Mouse (Mus musculus) CH12.LX (cell line): ENCODE measurements around the gene Taf8. TPM values are rescaled to one million over a fixed set of nuclear protein-coding genes. Genes with fewer than 3 reads are reported as not detected.

ENCODE experiments used
- DNase-seq: peaks from one replicate; pipeline ENCODE4 v3.0.0-alpha.2; 2013; ENCODE audit errors: extremely low read depth
- H3K27ac ChIP-seq: 2 replicates; pipeline ENCODE4 v1.5.1; 2012; ENCODE audit warnings: low read depth, mild to moderate bottlenecking, control low read depth, moderate library complexity; ENCODE audit not compliant: insufficient read depth
- H3K27me3 ChIP-seq: replicated peaks from 2 replicates; pipeline ENCODE3; 2012; ENCODE audit warnings: inconsistent platforms
- H3K36me3 ChIP-seq, 2 experiments: replicated peaks in 1 of 2; 2 replicates each; pipeline versions ENCODE3 to v1.6.1; 2012; ENCODE audit warnings: inconsistent platforms in 1 of 2, low read length in 1 of 2, mild to moderate bottlenecking in 1 of 2, mixed read lengths in 1 of 2, moderate library complexity in 1 of 2; ENCODE audit not compliant: control insufficient read depth in 1 of 2, insufficient read depth in 1 of 2
- H3K4me1 ChIP-seq, 2 experiments: 2 replicates each; pipeline ENCODE4 v1.6.1; 2012; ENCODE audit warnings: inconsistent platforms in 1 of 2, moderate library complexity in 1 of 2; ENCODE audit not compliant: insufficient read depth in 2 of 2, control insufficient read depth in 1 of 2
- H3K4me2 ChIP-seq: 2 replicates; pipeline ENCODE4 v1.6.1; 2012; ENCODE audit warnings: low read depth, mild to moderate bottlenecking, control low read depth; ENCODE audit not compliant: poor library complexity, insufficient read depth, severe bottlenecking
- H3K4me3 ChIP-seq, 3 experiments: fragments of 150-350 bp in 1 of 3; sonication (generic) in 1 of 3; replicated peaks in 1 of 3; 2 replicates each; pipeline versions ENCODE3 to v1.5.1; 2011 to 2012; ENCODE audit warnings: low read depth in 2 of 3, low read length in 2 of 3, mild to moderate bottlenecking in 2 of 3, moderate library complexity in 2 of 3, control low read depth in 1 of 3, improper control_type of control experiment in 1 of 3, inconsistent platforms in 1 of 3, mixed read lengths in 1 of 3; ENCODE audit not compliant: poor library complexity in 1 of 3
- H3K79me2 ChIP-seq: replicated peaks from 2 replicates; pipeline ENCODE4 v1.6.1; 2012; ENCODE audit warnings: mild to moderate bottlenecking, moderate library complexity; ENCODE audit not compliant: control insufficient read depth, poor library complexity, insufficient read depth, severe bottlenecking; ENCODE audit errors: extremely low read depth
- H3K9ac ChIP-seq: 2 replicates; pipeline ENCODE4 v1.6.1; 2012; ENCODE audit warnings: low read depth, mild to moderate bottlenecking, control low read depth, moderate library complexity; ENCODE audit not compliant: insufficient read depth
- H3K9me3 ChIP-seq: replicated peaks from 2 replicates; pipeline ENCODE3; 2012; ENCODE audit warnings: low read length, inconsistent platforms, mixed read lengths
- CHD1 ChIP-seq: IDR thresholded peaks from 2 replicates; pipeline ENCODE4 v1.6.1; 2012; ENCODE audit warnings: low read depth, low read length, improper control_type of control experiment, inconsistent platforms
- ELF1 ChIP-seq: IDR thresholded peaks from 2 replicates; pipeline ENCODE4 v1.6.1; 2014; ENCODE audit warnings: low read depth, mild to moderate bottlenecking, inconsistent platforms, low read length, improper control_type of control experiment
- EP300 ChIP-seq: IDR thresholded peaks from 2 replicates; pipeline ENCODE4 v1.6.1; 2011; ENCODE audit warnings: low read length, improper control_type of control experiment
- HCFC1 ChIP-seq: IDR thresholded peaks from 2 replicates; pipeline ENCODE4 v1.6.1; 2012; ENCODE audit warnings: low read depth, mild to moderate bottlenecking, inconsistent platforms, low read length, improper control_type of control experiment
- IRF4 ChIP-seq: IDR thresholded peaks from 2 replicates; pipeline ENCODE4 v1.6.1; 2014; ENCODE audit warnings: low read depth, mild to moderate bottlenecking, inconsistent platforms, low read length, improper control_type of control experiment
- JUND ChIP-seq: conservative IDR thresholded peaks from 2 replicates; pipeline ENCODE4 v1.6.1; 2011; ENCODE audit warnings: low read depth, low read length, improper control_type of control experiment
- MEF2A ChIP-seq: IDR thresholded peaks from 2 replicates; pipeline ENCODE4 v1.6.1; 2014; ENCODE audit warnings: low read depth, mild to moderate bottlenecking, inconsistent platforms, low read length, improper control_type of control experiment, borderline replicate concordance
- MYC ChIP-seq: IDR thresholded peaks from 2 replicates; pipeline ENCODE4 v1.6.1; 2011; ENCODE audit warnings: low read depth, mild to moderate bottlenecking, improper control_type of control experiment, low read length
- NELFE ChIP-seq: IDR thresholded peaks from 2 replicates; pipeline ENCODE4 v1.6.1; 2011; ENCODE audit warnings: low read depth, low read length, improper control_type of control experiment
- POLR2A ChIP-seq: IDR thresholded peaks from 2 replicates; pipeline ENCODE4 v1.6.1; 2011; ENCODE audit warnings: low read depth, mild to moderate bottlenecking, improper control_type of control experiment, low read length
- POLR2AphosphoS2 ChIP-seq: IDR thresholded peaks from 2 replicates; pipeline ENCODE4 v1.6.1; 2011; ENCODE audit warnings: low read depth, low read length, improper control_type of control experiment
- RAD21 ChIP-seq: IDR thresholded peaks from 2 replicates; pipeline ENCODE4 v1.6.1; 2011; ENCODE audit warnings: low read depth, mild to moderate bottlenecking, low read length, improper control_type of control experiment, moderate library complexity
- RCOR1 ChIP-seq: conservative IDR thresholded peaks from 2 replicates; pipeline ENCODE4 v1.6.1; 2012; ENCODE audit warnings: low read depth, mild to moderate bottlenecking, inconsistent platforms, low read length, improper control_type of control experiment
- TBP ChIP-seq: conservative IDR thresholded peaks from 2 replicates; pipeline ENCODE4 v1.6.1; 2011; ENCODE audit warnings: low read depth, low read length, improper control_type of control experiment
- TCF12 ChIP-seq: IDR thresholded peaks from 2 replicates; pipeline ENCODE4 v1.6.1; 2014; ENCODE audit warnings: low read depth, mild to moderate bottlenecking, inconsistent platforms, low read length, improper control_type of control experiment
- UBTF ChIP-seq: IDR thresholded peaks from 2 replicates; pipeline ENCODE4 v1.6.1; 2012; ENCODE audit warnings: low read depth, mild to moderate bottlenecking, inconsistent platforms, low read length, improper control_type of control experiment, moderate library complexity
- USF1 ChIP-seq: IDR thresholded peaks from 2 replicates; pipeline ENCODE4 v1.6.1; 2014; ENCODE audit warnings: low read depth, mild to moderate bottlenecking, inconsistent platforms, low read length, improper control_type of control experiment
- USF2 ChIP-seq: conservative IDR thresholded peaks from 2 replicates; pipeline ENCODE4 v1.6.1; 2011; ENCODE audit warnings: low read depth, low read length, improper control_type of control experiment
- ZC3H11A ChIP-seq: IDR thresholded peaks from 2 replicates; pipeline ENCODE4 v1.6.1; 2012; ENCODE audit warnings: low read depth, mild to moderate bottlenecking, inconsistent platforms, low read length, improper control_type of control experiment
- dilution Hi-C: fragments of 300-500 bp; cut with MboI; formaldehyde crosslinking; loops from 2 replicates; pipeline ENCODE4 v1.14.3; 2020; ENCODE audit warnings: low sequenced_read_pairs; ENCODE audit not compliant: extremely low pct_unique_long_range_greater_than_20kb, extremely low pct_ligation_motif_present
- in situ Hi-C: fragments of 300-500 bp; cut with MboI; formaldehyde crosslinking; loops from 3 replicates; pipeline ENCODE4 v1.14.3; 2019; ENCODE audit warnings: low sequenced_read_pairs, low pct_ligation_motif_present, low pct_unique_long_range_greater_than_20kb, mixed read lengths
- polyA plus RNA-seq: library from polyadenylated mRNA; unstranded; fragments of >175 nt; gene quantifications from 2 replicates; pipeline ENCODE4 v1.2.1, GENCODE M21; 2012; ENCODE audit warnings: low read depth; ENCODE audit not compliant: insufficient read length
- total RNA-seq, 2 experiments: library from RNA; depleted of rRNA; stranded (reverse); fragments of 300-350 nt in 1 of 2; fragments of >200 nt in 1 of 2; gene quantifications; 2 replicates each; pipeline ENCODE4 v1.2.3; 2012 to 2014

Gene Taf8
- total and polyA plus RNA-seq, 3 experiments, result 16.9 to 18.0 (median 17.0) TPM

DNA sequence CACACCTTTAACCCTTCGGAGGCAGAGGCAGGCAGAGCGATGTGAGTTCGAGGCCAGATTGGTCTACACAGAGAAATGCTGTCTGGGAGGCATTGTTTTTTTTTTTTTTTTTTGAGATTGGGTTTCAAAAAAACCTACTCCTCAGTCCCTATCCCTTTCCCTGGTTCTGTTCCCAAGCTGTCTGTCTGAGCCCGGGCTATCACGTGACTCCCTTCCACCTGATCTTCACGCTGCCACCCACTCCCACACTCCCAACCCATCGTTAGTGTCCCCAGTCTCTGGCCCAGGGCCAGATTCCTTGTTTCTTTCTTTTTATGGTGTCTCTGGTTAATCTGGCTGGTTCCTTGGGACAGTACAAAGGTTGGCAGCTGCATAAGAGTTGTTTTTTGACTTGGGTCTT lies 49.0 kb upstream of the Taf8 start:
- DNase-seq, result no peak
- Histone ChIP-seq H3K9ac (no peak overlapping the region), H3K4me2 (no peak overlapping the region), H3K9me3 (no peaks in the 10 kb centered on the region), H3K27ac (no peak overlapping the region), H3K27me3 (no peaks in the 10 kb centered on the region), H3K4me3 (no peak overlapping the region), H3K36me3 (no peaks in the 10 kb centered on the region), H3K79me2 (no peaks in the 10 kb centered on the region), H3K4me1 (peaks cover 5 to 18% of the 10 kb centered on the region in 2 experiments)
- dilution Hi-C loops, result no loop called here
- in situ Hi-C loops, result no loop called here
- TF ChIP-seq ZC3H11A (no peak), RCOR1 (no peak), USF1 (no peak), CHD1 (no peak), USF2 (no peak), POLR2AphosphoS2 (no peak), MYC (no peak), TCF12 (no peak), RAD21 (no peak), POLR2A (no peak), NELFE (no peak), EP300 (no peak), TBP (no peak), HCFC1 (no peak), MEF2A (no peak), ELF1 (no peak), IRF4 (no peak)

DNA sequence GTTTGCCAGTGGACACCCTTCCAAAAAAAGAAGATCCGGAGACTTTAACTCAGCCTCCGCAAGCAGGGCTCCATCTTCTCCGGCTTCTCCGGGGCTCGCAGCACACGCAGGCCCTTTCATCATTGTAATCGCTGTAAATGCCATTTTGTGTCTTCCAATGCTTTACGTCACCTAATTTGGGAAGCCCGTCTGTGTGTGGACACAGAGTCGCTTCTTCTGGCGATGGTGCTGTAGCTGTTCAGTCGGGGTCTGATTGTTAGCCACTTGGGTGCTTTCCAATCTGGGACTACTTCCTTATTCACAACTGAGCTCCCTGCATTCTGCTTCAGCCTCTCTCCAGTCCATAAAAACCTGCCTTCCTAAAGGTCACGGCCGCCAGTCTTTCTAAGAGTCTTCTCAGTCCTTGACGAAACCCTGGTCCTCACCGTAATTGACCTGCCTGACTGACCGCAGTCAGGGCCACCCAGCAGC lies 43.8 kb upstream of the Taf8 start:
- dilution Hi-C loops, result no loop called here
- Histone ChIP-seq H3K79me2 (no peaks in the 10 kb centered on the region), H3K27me3 (no peaks in the 10 kb centered on the region), H3K4me1 (peaks cover 2 to 19% of the 10 kb centered on the region in 2 experiments; a peak in 2 of 4 replicates), H3K36me3 (no peaks in the 10 kb centered on the region), H3K9ac (no peak overlapping the region), H3K4me2 (no peak overlapping the region), H3K9me3 (no peaks in the 10 kb centered on the region), H3K4me3 (no peak overlapping the region), H3K27ac (no peak overlapping the region)
- TF ChIP-seq HCFC1 (no peak), UBTF (no peak), USF2 (no peak), ELF1 (no peak), JUND (no peak)
- DNase-seq, result no peak
- in situ Hi-C loops, result no loop called here
